Mouse (Mus musculus): ENCODE results near the gene Polr2e.

Polr2e gene

DNA sequence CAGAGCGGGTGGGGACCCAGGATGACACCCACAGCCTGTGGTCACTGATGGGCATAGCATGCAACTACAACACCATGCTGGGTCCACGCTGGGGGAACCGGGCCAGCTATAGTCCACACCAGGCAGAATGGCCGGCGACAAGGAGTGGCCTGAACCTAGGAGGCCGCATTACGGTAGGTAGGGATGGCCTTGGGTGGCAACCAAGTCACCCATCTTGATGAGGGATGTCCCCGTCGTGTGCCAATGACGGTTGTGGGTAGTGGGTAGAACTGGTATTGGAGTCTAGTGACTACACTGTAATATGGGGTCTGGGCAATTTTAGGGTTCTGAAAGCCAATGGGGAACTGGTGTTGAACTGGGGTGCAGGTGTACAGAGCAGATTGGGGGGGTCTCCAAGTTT, 22.7 kb downstream of the Polr2e start:
- DNase-seq (ENCODE audit: low spot score), result no peak

DNA sequence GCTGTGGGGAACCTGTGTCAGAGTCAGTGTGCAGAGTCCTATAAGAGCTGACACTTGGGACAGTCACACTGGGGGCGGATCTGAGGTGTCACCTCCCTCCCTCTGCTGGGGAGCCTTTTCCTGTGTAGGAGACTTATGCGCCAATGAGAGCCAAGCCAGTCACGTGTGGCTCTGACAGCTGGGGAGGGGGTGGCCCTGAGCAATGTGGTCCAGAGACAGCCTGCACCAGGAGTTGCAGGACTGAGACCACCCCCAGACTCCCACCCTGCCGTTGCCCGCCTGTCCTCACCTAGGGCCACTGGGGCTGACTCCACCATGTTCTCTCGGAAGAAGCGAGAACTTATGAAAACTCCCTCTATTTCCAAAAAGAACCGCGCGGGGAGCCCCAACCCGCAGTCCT, 23.1 kb downstream of the Polr2e start, which contains the start of gene Arhgap45:
Gene Arhgap45, plus strand, starts transcription at position 143 of the 400 bp plus-strand sequence.
- DNase-seq (ENCODE audit: low spot score), result no peak

DNA sequence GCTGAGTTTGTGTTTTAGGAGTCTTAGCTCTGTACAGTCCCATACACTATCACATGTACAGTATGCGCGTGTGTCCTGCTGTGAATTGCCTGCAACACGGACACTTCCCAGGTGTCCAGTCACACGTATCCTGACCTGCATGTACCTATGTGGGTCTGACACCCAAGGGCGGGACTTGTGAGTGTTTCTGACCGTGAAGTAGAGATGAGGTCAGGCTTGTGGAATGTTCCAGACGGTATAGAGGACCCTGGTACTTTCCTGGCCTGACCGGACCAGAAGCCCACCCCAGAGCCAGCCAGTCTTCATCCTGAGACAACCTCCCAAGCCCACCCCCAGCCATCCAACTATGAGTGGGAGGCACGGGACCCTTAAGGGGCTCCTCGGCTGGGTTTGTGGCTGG, 24.0 kb downstream of the Polr2e start:
- no peak for DNase-seq (ENCODE audit: low spot score)

DNA sequence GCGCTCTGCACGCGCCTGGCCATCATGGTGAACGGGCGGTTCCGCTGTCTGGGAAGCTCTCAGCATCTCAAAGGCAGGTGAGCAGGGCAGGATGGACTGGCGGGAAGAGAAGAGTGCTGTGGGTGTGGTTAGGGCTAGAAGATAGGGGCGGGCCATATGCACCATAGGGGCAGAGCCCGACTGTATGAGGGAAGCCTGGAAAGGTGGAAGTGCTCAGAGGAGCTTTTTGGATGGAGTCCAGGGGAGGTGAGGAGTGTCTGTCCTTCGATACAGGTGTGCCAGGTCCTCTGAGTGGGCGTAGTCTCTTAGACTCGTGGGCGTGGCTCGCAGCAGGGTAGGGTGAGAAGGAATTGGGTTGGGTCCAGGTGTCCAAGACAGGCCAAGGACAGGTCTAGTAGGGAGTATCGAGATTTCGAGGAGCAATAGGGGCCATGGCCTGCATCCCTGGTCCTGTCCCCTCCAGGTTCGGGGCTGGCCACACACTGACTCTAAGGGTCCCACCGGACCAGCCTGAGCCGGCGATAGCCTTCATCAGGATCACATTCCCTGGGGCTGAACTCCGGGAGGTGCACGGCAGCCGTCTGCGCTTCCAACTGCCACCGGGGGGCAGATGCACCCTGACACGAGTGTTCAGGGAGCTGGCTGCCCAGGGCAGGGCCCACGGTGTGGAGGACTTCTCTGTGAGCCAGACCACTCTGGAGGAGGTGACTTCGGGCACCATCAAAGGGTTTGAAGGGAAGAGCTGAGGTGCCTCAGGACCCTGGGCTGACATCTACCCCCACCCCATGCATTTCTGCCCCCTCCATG, 24.9 kb downstream of the Polr2e start:
- DNase-seq (ENCODE audit: low spot score), result no peak

DNA sequence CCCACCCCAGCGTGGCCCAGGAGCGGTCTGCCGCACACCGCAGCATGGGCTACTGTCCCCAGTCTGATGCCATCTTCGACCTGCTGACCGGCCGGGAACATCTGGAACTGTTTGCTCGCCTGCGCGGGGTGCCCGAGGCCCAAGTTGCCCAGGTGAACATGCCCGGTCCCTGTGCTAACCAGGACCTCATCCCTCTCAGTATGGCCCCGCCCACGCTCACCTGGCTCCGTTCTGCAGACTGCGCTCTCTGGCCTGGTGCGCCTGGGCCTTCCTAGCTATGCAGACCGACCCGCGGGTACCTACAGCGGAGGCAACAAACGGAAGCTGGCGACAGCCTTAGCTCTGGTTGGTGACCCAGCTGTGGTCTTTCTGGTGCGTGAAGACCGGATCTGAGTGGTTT, 26.0 kb downstream of the Polr2e start:
- no peak for DNase-seq (ENCODE audit: low spot score)

DNA sequence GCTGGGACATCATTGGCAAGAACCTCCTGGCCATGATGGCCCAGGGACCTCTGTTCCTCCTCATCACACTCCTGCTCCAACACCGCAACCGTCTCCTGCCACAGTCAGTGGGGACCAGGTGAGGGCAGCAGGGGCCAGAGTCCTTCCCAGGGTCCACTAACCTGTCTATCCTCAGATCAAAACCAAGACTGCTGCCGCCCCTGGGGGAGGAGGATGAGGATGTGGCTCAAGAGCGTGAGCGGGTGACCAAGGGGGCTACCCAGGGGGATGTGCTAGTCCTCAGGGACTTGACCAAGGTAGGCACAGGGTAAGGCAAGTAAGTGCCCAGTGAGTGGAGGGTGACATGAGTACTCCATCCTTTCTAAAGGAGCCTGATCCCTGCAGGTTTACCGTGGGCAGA, 27.9 kb downstream of the Polr2e start:
- no peak for DNase-seq (ENCODE audit: low spot score)

DNA sequence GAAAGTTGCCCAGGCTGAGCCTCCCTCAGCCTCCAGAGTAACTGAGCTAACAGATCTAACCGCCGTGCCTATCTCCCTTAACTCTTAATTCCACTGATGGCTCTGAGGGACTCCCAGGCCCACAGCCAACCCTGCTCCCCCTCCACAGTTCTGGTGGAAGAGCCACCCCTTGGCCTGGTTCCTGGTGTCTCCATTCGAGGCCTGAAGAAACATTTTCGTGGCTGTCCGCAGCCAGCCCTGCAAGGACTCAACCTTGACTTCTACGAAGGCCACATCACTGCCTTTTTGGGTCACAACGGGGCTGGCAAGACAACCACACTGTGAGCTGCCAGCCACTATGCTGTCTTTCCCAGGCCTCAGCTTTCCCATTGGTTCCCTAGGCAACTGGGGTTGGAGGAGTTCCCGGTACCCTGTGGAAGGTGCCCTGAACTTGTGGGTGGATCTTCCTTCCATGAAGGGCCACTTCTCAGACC, 35.3 kb downstream of the Polr2e start:
- no peak for DNase-seq (ENCODE audit: low spot score)

DNA sequence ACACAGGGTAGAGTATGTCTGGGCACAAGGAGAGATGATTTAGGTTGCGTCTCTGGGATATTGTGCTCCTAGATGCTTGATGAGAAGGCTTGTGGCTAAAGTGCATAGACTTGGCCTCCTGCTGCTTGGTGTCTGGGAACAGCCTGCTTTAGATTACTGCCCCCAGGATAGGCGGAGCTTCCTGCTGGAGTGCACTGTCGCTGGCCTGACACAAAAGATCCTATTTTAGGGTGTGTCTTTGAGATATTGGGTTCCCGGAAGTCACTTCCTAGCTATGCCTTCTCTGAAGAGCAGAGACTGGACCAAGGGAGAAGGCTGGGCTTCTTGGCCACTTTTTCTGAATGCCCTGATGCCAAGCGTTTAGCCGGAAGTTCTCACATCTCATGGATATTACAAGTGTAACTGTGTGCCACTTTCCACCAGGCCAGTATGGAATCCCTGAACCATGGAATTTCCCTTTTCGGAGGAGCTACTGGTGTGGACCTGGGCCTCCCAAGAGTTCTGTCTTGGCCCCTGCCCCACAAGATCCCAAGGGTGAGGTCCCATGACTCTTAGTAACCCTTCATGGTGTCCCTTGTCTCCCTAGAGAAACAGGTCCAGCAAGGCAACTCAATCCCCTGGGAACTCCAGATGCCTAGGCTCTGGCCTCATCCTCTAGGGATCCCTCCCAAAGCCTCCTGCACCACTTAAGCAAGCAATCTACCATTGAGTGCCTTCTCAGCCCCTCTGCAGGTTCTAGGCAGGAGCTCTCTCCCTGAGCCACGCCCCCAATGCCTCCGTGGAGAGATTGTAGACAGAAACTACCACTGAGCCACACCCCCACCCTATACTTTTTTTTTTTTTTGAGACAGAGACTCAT, 36.0 kb downstream of the Polr2e start:
- DNase-seq (ENCODE audit: low spot score), result no peak

DNA sequence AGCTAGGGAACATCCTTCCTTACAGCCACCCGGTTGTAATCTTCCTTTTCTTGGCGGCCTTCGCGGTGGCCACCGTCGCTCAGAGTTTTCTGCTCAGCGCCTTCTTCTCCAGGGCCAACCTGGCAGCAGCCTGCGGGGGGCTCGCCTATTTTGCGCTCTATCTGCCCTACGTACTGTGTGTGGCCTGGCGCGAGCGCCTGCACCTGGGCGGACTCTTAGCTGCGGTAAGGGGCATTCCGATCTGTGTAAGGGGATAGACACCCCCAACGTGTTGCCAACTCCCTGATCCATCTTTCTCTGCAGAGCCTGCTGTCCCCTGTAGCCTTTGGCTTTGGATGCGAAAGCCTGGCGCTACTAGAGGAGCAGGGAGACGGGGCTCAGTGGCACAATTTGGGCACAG, 36.8 kb downstream of the Polr2e start:
- no peak for DNase-seq (ENCODE audit: low spot score)

DNA sequence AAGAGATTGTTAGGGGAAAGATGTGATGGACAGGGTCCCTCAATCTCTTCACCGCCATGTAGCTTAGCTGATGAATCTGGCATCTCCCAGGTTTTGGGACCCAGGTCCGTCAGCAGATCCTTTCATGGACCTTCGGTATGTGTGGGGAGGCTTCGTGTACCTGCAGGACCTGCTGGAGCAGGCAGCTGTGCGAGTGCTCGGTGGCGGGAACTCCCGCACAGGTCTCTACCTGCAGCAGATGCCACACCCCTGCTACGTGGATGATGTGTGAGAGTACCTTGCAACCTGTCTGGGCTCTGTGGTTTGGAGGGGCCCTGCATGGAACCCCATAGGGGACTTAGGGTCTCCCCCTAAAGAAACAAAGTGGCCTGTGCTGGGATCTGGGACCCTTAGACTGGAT, 37.6 kb downstream of the Polr2e start:
- DNase-seq (ENCODE audit: low spot score), result peak; percentile 62

DNA sequence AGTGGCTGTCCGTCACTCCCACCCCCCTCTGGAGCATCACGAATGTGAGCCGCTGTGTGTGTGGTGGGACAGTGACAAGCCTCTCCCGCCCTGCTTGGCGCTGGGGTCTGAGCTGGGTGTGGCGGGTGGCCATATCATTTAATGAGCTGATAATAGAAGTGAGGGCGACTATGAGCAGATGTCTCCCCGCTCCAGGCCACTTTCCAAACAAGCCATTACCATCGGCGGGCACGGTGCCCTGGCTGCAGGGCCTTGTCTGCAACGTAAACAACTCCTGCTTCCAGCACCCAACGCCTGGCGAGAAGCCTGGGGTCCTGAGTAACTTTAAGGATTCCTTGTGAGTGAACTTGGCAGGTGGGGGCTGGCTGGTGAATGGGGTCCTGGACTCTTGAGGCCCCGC, 41.8 kb downstream of the Polr2e start:
- peak; percentile 50 for DNase-seq (ENCODE audit: low spot score)

DNA sequence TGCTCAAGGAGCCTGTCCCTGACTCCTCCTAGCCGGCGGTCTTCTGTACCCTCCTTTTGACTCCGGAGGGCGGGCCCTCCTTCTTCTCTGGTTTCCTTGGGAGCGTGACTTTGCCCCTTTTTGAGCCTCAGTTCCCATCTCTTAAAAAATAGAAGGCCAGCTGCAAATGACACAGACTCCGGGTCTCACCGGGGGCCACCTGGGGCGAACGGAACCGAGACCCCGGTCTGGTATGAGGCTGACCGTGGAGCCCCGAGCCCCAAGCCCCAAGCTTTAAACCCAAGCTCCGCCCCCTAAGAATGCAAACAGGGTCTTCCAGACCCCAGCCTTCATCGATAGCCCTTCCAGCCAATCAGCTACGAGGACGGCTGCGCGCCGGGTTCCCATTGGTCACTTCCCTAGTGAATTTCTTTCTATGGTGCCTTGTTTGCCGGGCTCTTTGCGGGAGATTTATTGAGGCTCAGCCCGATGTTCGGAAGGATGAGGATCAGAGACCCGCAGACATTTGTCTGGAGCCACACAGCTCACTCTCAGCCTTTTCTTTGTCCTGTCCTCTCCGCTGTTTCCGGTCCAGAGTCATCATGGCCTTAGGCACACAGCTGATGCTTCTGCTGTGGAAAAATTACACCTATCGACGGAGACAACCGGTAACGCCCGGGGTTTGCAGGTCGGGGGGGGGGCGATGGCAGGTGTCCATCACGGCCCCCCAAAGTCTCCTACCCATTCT, 42.4 kb downstream of the Polr2e start:
- peak; percentile 61 for DNase-seq (ENCODE audit: low spot score)

DNA sequence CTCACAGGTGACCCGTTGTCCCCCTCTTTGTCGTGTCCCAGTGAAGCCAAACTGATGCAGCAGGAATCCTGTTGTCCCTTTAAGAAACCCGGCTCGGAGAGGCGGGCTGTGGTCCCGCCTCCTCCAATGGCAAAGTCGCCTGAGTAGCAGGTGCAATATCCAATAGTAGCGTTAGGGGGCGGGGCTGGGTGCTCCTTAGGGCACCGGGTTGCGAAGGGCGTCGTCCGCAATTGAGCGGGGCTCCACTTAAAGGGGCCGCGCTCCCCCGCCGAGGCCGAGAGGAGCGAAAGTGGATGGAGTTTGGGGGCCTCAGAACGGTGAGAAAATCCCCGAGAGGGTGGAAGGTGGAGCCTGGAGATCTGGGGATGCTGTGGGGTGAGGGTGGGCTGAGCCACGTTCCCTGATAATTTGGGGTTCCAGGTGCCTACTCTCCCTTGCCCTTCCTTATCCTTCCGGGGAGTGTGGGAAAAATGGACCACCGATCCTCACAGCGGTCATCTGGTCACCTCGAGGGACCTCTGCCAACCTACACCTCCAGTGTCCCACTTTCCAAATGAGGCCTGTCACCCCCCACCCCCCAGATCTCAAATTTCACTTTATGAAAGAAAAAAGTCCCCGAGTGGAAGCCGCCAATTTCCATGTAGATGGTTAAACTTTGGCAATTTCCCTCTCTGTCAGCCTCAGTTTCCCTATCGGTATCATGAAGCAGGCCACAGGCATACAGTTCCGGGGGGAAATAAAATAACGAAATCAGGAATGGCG, 43.1 kb downstream of the Polr2e start, which contains the start of gene Abca7:
Gene Abca7, plus strand, starts transcription at position 223 of the 762 bp plus-strand sequence.
- peak; percentile 98 for DNase-seq (ENCODE audit: low spot score)

DNA sequence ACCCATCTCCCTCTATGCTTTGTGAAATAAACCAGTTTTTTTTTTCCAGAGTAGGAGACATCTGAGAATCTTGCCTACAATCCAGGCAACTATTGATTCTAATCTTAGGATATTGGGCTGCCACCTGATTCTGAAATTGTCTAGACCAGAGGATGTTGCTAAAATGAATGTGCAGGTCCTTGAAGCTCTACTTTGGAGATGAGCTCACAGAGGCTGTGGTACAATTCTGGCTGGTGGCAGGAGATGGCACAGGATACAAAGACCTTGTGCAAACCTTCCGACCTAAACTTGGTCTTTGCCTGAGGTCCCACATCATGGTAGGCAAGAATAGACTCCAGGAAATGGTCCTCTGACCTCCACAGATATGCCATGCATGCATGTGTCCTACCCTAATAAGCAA, 44.0 kb downstream of the Polr2e start:
- DNase-seq (ENCODE audit: low spot score), result no peak

DNA sequence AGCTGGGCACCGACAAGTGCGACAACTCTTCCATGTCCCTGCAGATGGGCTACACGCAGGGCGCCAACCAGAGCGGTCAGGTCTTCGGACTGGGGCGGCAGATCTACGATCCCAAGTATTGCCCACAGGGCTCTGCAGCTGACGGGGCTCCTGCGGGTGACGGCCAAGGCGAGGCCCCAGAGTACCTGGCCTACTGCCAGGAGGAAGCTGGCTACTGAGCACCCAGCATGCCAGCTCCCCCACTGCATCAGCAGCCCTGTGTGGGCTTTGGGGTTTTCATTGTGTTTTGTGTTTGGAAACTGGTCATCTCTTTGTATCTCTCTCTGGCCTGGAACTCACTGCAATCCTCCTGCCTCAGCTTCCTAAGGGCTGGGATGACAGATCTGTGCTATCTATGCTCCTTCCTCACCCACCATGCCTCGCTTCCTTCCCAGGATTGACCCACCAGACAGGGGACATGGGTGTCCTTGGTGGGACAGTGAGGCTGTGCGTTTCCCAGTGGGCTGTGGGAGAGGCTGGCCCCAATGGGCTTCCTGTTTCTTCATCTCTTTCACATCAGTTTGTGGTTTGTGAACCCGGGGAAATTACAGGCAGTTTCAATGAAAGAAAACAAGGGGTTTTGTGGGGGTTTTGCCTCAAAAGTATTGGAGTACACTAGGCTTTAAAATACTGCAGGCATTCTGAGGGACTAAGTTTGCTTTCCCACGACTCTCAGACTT, 45.0 kb downstream of the Polr2e start:
- peak; percentile 61 for DNase-seq (ENCODE audit: low spot score)

DNA sequence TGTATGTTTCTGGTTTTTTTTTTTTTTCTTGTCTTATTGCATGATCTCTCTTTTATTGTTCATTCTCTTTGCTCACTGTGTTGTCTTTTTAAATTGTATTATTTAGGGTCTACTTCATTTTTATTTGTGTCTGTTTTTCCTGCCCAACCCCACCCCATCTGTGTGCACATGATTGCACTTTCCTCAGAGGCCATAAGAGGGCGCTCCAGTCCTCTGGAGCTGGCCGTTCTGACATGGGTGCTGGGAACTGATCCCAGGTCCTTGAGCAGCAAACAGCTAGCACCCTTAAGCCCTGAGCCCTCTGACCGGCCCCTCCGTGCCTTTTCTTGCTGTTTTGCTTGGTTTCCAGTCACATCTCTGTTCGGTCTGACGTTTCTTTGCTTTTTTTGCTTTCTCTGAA, 48.0 kb downstream of the Polr2e start:
- no peak for DNase-seq (ENCODE audit: low spot score)

DNA sequence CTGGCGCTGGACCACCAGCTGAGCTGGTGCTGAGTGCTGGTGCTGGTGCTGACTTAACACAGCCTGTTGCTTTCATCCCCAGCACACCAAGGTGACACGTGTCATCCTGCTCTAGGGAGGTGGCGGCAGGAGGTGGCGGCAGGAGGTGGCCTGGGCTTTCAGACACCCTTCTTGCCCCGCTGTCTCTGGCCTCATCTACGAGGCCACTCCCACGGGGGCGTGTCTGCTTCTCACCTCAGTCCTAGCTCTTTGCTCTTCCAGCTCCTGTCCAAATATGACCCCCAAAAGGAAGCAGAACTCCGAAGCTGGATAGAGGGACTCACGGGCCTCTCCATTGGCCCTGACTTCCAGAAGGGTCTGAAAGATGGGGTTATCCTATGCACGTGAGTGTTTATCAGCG, 48.5 kb downstream of the Polr2e start:
- DNase-seq (ENCODE audit: low spot score), result no peak

DNA sequence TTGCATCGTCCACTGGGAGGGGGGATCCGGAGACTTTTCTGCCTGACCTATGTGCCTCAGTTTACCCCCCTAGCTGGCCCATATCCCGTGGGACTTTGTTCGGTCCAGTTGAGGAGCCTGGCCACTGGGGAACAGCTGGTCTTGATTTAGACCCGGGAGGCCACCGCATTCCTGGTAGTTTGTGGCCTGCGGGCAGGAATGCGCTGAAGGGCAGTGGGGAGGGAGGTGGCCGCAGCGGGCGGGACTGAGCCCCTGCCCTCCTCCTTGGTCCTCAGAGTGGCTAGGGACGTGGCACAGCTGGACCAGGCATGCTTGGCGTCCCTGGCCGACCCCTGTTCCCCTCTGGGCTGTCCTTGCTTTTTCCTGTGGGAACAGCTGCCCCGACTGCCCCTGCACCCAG, 49.7 kb downstream of the Polr2e start:
- no peak for DNase-seq (ENCODE audit: low spot score)

DNA sequence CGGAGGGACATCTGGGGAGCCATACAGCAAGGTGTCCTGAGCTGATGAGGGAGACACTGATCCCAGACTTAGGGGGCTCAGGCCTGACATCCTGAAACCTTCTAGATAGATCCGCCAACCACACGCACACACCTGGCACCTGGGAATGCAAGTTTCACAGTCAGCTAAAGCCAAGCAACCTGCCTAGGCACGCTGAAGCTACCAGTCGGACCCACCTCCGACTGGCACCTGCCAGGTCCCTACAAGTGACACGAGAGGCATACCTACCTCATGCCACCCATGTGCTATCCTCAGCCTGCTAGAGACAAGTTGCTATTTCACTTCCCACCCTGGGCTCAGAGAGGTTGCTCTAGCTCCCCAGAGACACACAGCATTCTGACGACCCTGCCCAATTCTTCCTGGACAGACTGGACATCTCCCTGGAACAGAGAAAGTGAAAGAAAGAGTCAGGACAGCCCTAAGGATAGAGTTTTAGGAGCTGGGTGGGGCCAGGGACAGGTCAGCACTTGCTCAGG, 50.3 kb downstream of the Polr2e start:
- DNase-seq (ENCODE audit: low spot score), result no peak

DNA sequence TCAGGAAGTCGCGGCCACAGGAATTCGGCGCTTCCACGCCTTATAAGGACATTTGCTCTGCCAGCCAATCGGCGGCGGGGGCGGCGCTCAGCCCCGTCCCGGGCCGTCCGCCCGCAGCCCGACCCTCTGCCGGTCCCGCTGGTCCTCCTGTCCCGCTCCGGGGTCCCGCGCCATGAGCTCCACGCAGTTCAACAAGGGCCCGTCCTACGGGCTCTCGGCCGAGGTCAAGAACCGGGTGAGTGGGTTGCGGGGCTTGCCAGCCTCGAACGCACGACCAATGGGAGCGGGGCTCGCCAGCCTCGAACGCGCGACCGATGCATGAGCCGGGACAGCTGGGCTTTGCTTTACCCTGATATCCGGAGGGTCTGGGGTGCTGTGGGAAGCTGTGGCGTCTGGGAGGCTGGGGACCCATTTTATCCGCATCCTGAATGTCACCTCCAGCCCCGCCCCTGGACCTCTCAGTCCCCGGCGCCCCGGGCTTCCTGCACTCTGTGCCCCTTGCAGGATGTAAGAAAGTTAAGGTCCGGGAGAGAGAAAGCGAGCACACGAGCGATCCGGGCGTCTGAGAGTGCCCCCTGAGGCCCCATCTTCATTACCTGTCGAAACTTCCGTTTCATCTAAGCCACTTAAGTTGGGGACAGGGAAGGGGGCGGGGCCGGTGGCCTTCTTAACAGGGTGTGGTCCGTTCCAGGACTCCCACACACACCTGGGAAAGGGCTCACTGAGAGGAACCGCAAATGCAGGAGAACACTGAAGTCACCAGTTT, 50.9 kb downstream of the Polr2e start, which contains the start of gene Cnn2:
Gene Cnn2, plus strand, starts transcription at position 79 of the 766 bp plus-strand sequence.
- peak; percentile 68 for DNase-seq (ENCODE audit: low spot score)
